Mouse (Mus musculus): ENCODE results near the gene Syde2. TPM values are rescaled to one million over a fixed set of nuclear protein-coding genes. Genes with fewer than 3 reads are reported as not detected.
A peak's percentile ranks its signal among the peaks of the same experiment; 100 is the strongest.

The Syde2 gene
- total and polyA plus RNA-seq, 3 experiments = 7.5 to 15.8 (median 13.8) TPM

DNA sequence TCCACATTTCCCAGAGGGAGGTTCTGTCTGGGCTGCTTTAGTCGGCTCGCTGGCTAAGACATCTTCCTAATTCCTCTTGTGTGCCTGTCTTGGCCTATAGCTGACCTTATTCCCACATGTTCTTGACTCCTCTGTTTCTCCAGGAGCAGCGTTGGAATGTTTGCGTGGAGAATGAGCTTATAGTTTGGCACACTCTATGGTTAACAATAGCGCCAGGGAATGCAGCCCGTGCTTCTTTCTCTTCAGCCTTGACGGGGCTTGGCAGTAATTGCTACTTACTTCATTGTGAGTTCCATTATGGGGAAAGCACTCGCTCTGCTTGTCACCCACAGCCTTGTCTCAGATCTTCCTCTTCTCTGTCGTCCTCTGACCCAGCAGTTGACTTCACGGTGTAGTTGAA lies 16.2 kb upstream of the Syde2 start:
- intact Hi-C loops (cut with DNase I) = loop anchor here (2.0 kb wide), 1 partner anchor 13 kb away; no protein-coding TSS in a partner anchor
- 43% methylated on average over 10 of the region's 10 CpGs for WGBS
- H3K36me3 ChIP-seq (ENCODE audit: control insufficient read depth, insufficient read depth, low read length) = no peaks in the 10 kb centered on the region
- H3K4me3 ChIP-seq = no peak overlapping the region
- H3K79me2 ChIP-seq (replicated peaks; ENCODE audit: control insufficient read depth, insufficient read depth, low read length) = no peaks in the 10 kb centered on the region
- no peak for TF ChIP-seq EP300 (IDR thresholded peaks at IDR 0.05; ENCODE audit: insufficient read depth, low read depth, low read length)
- no peak for TF ChIP-seq POLR2A (IDR thresholded peaks at IDR 0.05; ENCODE audit: insufficient read depth, low read depth, low read length)
- TF ChIP-seq CTCF (IDR thresholded peaks at IDR 0.05) = no peak
- DNase-seq = no peak
- no peak overlapping the region for H3K27ac ChIP-seq
- no peaks in the 10 kb centered on the region; the same call in 1 of the 2 replicates for H3K4me1 ChIP-seq (ENCODE audit: control insufficient read depth, insufficient read depth, low read length)
- no peak overlapping the region for H3K9ac ChIP-seq (ENCODE audit: low read depth, low read length)
- H3K27me3 ChIP-seq (ENCODE audit: control insufficient read depth, insufficient read depth, low read length) = no peaks in the 10 kb centered on the region

DNA sequence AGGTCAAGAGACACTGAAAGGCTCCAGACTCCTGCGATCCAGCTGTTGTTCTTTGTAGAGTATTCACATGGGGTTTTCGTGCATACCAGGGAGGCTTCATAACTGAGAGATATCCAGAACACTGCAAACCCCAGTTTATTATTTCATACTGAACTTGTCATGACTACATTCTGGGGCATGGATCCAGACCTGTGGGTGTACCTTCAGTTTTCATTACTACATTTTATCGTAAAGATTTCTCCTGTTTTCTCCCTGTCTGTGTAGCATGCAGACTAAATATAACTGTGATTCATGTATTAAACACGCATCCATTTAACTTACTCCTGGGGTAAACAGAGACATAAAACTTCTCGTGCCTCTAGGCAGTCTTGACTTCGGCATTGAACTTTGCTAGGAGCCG lies 12.7 kb upstream of the Syde2 start:
- intact Hi-C loops (cut with DNase I) = no loop called here
- Histone ChIP-seq H3K4me3 (no peak overlapping the region), H3K79me2 (replicated peaks; ENCODE audit: control insufficient read depth, insufficient read depth, low read length) (no peaks in the 10 kb centered on the region), H3K27ac (no peak overlapping the region), H3K4me1 (ENCODE audit: control insufficient read depth, insufficient read depth, low read length) (no peaks in the 10 kb centered on the region; the same call in 1 of the 2 replicates), H3K27me3 (ENCODE audit: control insufficient read depth, insufficient read depth, low read length) (no peaks in the 10 kb centered on the region), H3K36me3 (ENCODE audit: control insufficient read depth, insufficient read depth, low read length) (no peaks in the 10 kb centered on the region), H3K9ac (ENCODE audit: low read depth, low read length) (no peak overlapping the region)
- no peak for TF ChIP-seq POLR2A (IDR thresholded peaks at IDR 0.05; ENCODE audit: insufficient read depth, low read depth, low read length)
- TF ChIP-seq CTCF (IDR thresholded peaks at IDR 0.05) = no peak
- TF ChIP-seq EP300 (IDR thresholded peaks at IDR 0.05; ENCODE audit: insufficient read depth, low read depth, low read length) = no peak
- no peak for DNase-seq
- 83% methylated on average over 7 of the region's 7 CpGs for WGBS

DNA sequence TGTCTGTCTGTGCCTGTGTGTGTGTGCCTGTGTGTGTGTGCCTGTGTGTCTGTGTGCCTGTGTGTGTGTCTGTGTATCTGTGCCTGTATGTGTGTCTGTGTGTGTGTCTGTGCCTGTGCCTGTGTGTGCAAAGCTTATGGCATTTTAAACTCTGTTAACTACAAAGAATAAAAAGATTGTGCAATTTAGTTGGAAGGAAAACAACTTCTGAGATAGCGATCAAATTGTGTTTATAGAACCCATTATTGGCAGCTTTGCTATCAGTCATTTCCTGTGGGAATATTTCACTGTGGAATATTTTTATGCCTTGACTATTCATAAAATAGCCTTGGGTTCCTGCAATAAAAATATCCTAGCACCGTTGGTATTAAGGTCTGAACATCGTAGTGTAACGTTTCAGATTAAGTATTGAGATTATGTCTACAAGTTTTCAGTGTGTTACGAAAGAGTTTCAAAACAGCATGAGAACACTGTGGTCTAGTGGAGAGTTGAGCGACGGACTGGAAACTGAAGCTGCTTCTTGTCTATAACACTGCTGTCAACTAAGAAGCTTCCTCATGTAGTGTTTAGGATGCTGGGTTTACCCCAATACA lies 2.2 kb upstream of the Syde2 start:
- WGBS = 41% methylated on average over 7 of the region's 7 CpGs
- H3K4me1 ChIP-seq (ENCODE audit: control insufficient read depth, insufficient read depth, low read length) = no peaks in the 10 kb centered on the region
- no peak overlapping the region for H3K27ac ChIP-seq
- H3K79me2 ChIP-seq (replicated peaks; ENCODE audit: control insufficient read depth, insufficient read depth, low read length) = no peaks in the 10 kb centered on the region
- no peaks in the 10 kb centered on the region for H3K36me3 ChIP-seq (ENCODE audit: control insufficient read depth, insufficient read depth, low read length)
- intact Hi-C loops (cut with DNase I) = loop anchor here (2.0 to 5.0 kb wide), 2 partner anchors 15 to 33 kb away; no protein-coding TSS in a partner anchor
- no peak overlapping the region for H3K4me3 ChIP-seq
- H3K9ac ChIP-seq (ENCODE audit: low read depth, low read length) = no peak overlapping the region
- TF ChIP-seq CTCF (IDR thresholded peaks at IDR 0.05) (no peak), POLR2A (IDR thresholded peaks at IDR 0.05; ENCODE audit: insufficient read depth, low read depth, low read length) (no peak), EP300 (IDR thresholded peaks at IDR 0.05; ENCODE audit: insufficient read depth, low read depth, low read length) (no peak)
- no peak for DNase-seq
- peaks cover 2% of the 10 kb centered on the region; the same call in 1 of the 2 replicates for H3K27me3 ChIP-seq (ENCODE audit: control insufficient read depth, insufficient read depth, low read length)

DNA sequence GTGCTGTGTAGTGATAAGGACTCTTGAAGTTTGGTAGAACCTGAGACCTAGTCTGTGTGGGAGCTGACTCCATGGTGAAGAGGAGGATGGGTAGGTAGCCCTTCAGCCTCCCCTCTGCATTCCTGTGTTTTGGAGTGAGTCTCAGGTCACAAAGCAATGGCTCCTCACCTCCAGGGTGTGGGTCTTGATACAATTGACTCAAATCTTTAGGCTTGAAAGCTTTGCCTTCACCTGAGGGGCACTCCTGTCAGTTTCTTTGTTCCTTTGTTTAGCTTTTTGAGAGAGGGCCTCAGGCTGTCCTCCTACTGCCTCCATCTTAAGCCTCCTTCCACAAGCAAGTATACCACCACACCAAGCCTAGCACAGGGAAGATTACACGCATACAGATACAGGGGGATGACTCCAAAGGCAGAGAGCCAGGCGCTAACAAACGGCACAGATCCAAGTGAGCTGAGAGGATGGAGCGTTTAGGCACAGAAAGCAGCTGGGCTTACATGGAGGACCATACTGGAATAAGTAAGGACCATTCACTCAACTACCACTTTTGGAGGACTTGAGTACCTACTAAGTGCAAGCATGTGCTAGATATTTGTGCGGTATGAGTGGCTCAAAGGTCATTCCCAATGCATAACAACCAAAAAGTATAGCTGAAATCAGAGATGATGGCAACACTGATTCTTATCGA lies 1.2 kb upstream of the Syde2 start:
- DNase-seq = no peak
- no peak overlapping the region for H3K4me3 ChIP-seq
- H3K36me3 ChIP-seq (ENCODE audit: control insufficient read depth, insufficient read depth, low read length) = no peaks in the 10 kb centered on the region
- no peaks in the 10 kb centered on the region for H3K4me1 ChIP-seq (ENCODE audit: control insufficient read depth, insufficient read depth, low read length)
- H3K27me3 ChIP-seq (ENCODE audit: control insufficient read depth, insufficient read depth, low read length) = peaks cover 2% of the 10 kb centered on the region; the same call in 1 of the 2 replicates
- no peak overlapping the region; the same call in 1 of the 2 replicates for H3K27ac ChIP-seq
- H3K9ac ChIP-seq (ENCODE audit: low read depth, low read length) = no peak overlapping the region
- TF ChIP-seq CTCF (IDR thresholded peaks at IDR 0.05) (no peak), POLR2A (IDR thresholded peaks at IDR 0.05; ENCODE audit: insufficient read depth, low read depth, low read length) (no peak), EP300 (IDR thresholded peaks at IDR 0.05; ENCODE audit: insufficient read depth, low read depth, low read length) (no peak)
- WGBS = 58% methylated on average over 6 of the region's 6 CpGs
- H3K79me2 ChIP-seq (replicated peaks; ENCODE audit: control insufficient read depth, insufficient read depth, low read length) = no peaks in the 10 kb centered on the region
- intact Hi-C loops (cut with DNase I) = loop anchor here (5.0 kb wide), 1 partner anchor 34 kb away; no protein-coding TSS in a partner anchor

DNA sequence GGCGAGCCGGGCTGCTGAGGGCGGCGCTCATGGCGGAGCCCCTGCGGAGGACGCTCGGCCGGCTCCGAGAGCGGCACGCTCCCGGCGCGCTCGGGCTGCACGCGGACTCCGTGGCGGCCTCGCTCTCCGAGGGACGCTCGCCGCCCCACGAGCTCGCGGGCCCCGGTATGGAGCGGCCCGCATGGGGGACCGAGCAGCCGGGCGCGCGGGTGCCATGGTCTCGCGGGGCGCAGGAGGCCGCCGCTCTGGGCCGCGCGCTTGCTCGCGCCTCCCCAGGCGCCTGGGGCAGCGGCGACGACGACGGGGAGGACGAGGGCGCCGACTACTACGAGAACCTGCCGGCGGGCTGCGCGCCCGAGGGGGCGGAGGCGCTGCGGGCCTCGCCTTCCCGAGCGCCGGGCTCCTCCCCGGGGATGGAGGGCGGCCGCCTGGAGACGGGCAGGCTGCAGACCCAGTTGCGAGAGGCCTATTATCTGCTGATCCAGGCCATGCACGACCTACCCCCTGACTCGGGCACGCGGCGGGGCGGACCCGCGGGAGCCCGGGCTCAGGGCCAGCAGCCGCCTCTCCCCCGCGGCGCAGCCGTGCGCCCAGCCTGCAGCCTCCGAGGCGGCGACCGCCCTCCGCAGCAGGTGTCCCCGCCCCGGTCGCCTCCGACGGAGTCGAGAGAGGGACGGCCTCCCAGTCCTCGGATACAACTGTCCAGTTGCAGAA lies 457 bp downstream of the Syde2 start:
- peak; percentile 89 to 92 for DNase-seq
- H3K9ac ChIP-seq (ENCODE audit: low read depth, low read length) = peak overlapping the region; percentile 82
- H3K4me3 ChIP-seq = peak overlapping the region; percentile 72
- no peaks in the 10 kb centered on the region for H3K4me1 ChIP-seq (ENCODE audit: control insufficient read depth, insufficient read depth, low read length)
- H3K36me3 ChIP-seq (ENCODE audit: control insufficient read depth, insufficient read depth, low read length) = no peaks in the 10 kb centered on the region
- TF ChIP-seq POLR2A (IDR thresholded peaks at IDR 0.05; ENCODE audit: insufficient read depth, low read depth, low read length) (no peak; the same call in 1 of the 2 replicates), CTCF (IDR thresholded peaks at IDR 0.05) (no peak)
- peak overlapping the region; percentile 87 for H3K27ac ChIP-seq
- H3K27me3 ChIP-seq (ENCODE audit: control insufficient read depth, insufficient read depth, low read length) = peaks cover 2% of the 10 kb centered on the region; the same call in 1 of the 2 replicates
- intact Hi-C loops (cut with DNase I) = loop anchor here (1.0 to 5.0 kb wide), 2 partner anchors 25 to 36 kb away; no protein-coding TSS in a partner anchor
- H3K79me2 ChIP-seq (replicated peaks; ENCODE audit: control insufficient read depth, insufficient read depth, low read length) = no peaks in the 10 kb centered on the region
- WGBS = 0% methylated on average over 85 of the region's 101 CpGs
